Mouse (Mus musculus): Measurements from ENCODE around the gene Plet1.

DNA sequence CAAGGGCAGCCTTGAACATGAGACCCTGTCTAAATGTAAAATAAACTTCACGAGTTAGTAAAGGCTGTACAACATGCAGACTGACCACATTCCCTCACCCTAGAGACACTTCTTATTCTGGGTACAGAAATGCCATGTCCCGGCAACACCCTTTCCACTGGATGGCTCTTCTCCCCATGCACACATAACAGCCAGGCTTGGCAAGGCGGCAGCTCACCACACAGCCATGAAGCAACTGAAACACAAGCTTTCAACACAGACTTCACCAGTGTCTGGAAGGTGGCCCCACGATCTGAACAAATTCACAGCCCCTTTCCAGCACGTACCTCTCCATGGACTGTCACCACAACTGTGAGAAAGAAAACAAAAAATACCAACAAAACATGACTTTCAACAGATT lies 30.6 kb downstream of the Plet1 start:
- TF ChIP-seq CTCF (IDR thresholded peaks at IDR 0.05; ENCODE audit: borderline replicate concordance, insufficient read depth, low read length) (no peak), POLR2A (IDR thresholded peaks at IDR 0.05; ENCODE audit: low read depth, low read length) (no peak)

Measured in embryonic fibroblast, embryonic 13.5 days (primary cell).